Mouse (Mus musculus) neutrophil, adult 59 days (primary cell): ENCODE measurements around the gene Gcc1. TPM values are rescaled to one million over a fixed set of nuclear protein-coding genes. Genes with fewer than 3 reads are reported as not detected.

Experiments used
- total RNA-seq, 2 experiments: library from RNA; stranded (reverse); gene quantifications; 1 replicate in 1 of 2; 2 replicates in 1 of 2; pipeline ENCODE4 v1.2.4; 2023

The Gcc1 gene
- total RNA-seq: 10 to 100 TPM; 23.0 to 25.0 TPM

GRCm38 (mm10) chr6:28428290-28428689, at the start of gene Gcc1:
Gcc1 (minus strand) TSS chr6:28428390.

GRCm38 (mm10) chr6:28474839-28475238, 46.6 kb upstream of the Gcc1 start, which contains the start of gene Snd1:
Snd1 (plus strand) TSS chr6:28475139.

GRCm38 (mm10) chr6:28449253-28449652, 21.1 kb upstream of the Gcc1 start, which contains the start of gene Pax4:
Pax4 (minus strand) TSS chr6:28449353.

DNA sequence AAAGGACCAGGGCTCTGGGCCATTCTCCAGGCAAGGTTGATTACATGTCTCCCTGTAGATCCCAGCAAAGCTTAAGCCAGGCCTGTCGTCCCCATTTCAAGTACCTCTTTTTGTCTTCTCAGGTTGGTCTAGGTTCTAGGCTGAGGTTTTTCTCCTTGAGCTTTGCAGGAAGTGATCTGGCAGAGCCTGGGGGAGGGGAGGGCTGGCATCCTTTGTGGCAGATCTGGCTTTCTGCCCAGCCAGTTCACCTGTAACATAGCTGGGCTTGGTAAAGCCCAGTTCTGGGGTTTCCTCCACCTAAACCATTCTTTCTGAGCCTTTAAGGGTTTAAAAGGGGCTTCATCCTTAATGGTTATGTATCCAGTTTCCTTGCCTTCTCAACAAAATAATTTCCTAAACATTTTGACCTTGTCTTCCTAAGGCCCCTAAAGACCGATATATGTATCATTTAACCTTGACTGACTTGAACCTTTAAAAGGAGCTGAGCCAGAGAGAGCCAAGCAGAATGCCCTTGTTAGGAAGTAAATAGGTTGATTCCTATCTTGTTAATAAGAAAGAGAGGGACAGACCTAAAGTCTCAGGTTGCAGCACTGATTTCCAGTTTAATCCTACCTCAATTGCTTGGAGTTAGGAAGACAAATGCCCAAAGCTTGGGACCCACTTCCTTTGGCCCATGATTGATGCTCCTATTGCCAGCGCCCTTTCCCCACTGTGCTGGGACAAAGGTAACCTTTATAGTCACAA, 922 bp downstream of the Gcc1 start, which contains the start of gene Fscn3:
Gene Fscn3, plus strand, starts transcription at position 694 of the 744 bp plus-strand sequence.

GRCm38 (mm10) chr6:28423313-28423712, 4.9 kb downstream of the Gcc1 start, which contains the start of gene Arf5:
Arf5 (plus strand) TSS chr6:28423560.

DNA sequence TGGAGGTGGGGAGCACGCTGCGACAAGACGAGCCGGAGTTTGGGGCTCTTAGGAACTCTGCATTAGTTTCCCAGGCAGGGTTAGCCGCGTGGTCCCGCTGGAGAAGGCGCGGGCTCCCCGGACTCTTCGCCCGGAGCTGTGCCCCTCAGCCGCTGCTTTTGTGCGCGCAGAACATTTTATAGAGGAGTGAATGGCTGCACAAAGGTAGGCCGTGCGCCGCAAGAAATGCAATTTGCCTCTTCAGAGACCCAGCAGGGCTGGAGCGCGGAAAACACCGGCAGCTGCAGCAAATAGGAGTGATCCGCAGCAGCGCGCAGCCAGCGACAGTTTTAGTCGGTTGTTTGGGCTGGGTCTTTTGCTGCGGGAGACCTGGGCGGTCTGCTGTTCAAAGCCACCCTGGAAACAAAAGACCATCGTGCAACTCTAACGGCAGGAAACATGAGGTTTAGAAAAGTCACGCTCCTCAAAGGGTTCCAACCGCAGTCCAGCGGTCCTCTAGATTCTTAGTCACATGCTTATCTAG, 30.4 kb downstream of the Gcc1 start, which contains the start of gene Zfp800:
Gene Zfp800, minus strand, starts transcription at position 325 of the 523 bp plus-strand sequence.

Other genes starting within 250 kb of the Gcc1 start
- 10 to 100 TPM; 26.7 to 27.2 TPM for gene Zfp800, start 30.4 kb downstream of the Gcc1 start, total RNA-seq
- 100 to 1,000 TPM; 174 to 175 TPM for gene Arf5, start 4.8 kb downstream of the Gcc1 start, total RNA-seq
- not detected for gene Fscn3, start 601 bp downstream of the Gcc1 start, total RNA-seq
- not detected for gene Pax4, start 21.0 kb upstream of the Gcc1 start, total RNA-seq
- gene Snd1, start 46.7 kb upstream of the Gcc1 start, total RNA-seq: 10 to 100 TPM; 67.9 to 82.2 TPM